Mouse (Mus musculus): ENCODE results near the gene Osgepl1.
"Not testable (repeated sequence)": the region's sequence is repeated elsewhere in the genome, so short reads cannot be mapped to it uniquely, and the experiment has no call there.

The Osgepl1 gene

DNA sequence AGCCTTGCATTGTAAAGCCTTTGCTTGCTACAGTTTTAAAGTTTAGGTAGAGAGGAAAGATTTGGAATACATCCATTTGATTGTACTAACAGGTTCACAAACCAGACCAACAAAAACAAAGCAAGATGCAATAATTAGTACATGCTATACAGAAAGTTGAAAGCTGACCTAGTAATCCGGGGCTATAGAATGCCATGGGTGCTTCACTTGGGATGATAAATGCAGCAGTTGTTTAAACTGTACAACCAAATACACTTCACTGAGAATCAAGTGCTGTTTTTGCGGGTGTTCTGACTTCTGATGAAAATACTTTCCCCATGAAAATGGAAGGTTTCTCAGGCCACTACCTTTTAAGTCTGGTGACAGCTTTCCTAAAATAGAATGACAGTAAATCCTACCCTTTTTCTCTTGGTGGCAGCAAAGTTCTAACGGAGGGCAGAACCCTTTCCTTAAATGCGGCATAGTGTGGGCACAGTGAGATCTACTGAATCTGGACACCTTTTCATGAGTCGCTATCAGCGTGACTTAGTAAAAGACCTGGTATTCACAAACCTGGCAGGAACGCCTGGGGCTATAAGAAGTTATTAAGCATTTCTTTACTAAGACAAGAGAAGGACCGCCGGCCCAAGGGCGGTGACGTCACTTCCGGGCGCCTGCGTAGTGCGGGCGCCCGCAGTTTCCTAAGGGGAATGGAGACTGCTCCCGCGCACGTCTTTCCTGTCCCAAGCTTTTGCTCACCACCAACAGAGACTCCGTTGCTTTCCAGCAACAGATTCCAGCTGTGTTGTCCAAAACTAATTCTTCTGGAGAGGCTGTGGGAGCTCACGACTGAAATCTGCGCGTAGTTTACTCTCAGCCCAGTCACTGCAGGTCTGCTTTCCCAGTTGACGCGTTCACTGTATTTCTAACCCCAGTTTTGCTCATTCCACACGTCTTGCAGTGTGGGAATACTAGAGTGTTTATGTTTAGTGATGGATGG, at the start of gene Osgepl1:
Gene Osgepl1 (plus strand): TSS at position 636 of the 979 bp plus-strand sequence.
- DNase-seq (ENCODE audit: low read depth, low spot score): peak; percentile 83

DNA sequence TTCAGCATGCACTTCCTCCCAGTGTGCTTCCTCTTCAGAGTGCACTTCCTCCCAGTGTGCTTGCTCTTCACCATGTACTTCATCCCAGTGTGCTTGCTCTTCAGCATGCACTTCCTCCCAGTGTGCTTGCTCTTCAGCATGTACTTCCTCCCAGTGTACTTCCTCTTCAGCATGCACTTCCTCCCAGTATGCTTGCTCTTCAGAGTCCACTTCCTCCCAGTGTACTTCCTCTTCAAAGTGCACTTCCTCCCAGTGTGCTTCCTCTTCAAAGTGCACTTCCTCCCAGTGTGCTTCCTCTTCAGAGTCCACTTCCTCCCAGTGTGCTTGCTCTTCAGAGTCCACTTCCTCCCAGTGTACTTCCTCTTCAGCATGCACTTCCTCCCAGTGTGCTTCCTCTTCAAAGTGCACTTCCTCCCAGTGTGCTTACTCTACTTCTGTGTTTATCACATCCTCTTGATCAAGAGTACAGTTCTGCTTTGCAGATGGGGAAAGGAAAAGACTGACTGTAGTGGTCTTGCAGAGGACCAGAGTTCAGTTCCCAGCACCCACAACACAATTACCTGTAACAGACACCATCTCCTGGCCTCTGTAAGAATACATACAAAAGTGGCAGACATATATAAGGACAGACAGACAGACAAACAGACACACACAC, 48.3 kb upstream of the Osgepl1 start:
- DNase-seq (ENCODE audit: low read depth, low spot score): not testable (repeated sequence)

DNA sequence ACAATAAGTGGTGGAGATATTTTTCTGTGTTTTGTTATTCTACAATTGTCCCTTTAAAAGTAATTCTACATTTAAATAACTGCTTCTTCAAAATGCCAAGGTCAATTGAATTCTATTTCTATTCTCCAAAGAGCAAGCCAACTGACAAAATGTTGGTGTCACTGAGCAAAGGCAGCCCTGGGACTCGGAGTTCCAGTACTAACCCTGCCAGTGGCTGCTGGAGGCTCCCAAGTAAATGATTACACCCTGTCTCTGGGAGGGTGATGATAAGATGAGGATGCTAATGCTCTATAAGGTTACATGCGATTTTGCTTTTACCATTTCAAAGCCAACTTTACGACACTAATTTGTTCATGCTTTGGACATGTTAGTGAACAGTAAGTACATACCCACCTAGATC, 43.5 kb upstream of the Osgepl1 start:
- DNase-seq (ENCODE audit: low read depth, low spot score): no peak

DNA sequence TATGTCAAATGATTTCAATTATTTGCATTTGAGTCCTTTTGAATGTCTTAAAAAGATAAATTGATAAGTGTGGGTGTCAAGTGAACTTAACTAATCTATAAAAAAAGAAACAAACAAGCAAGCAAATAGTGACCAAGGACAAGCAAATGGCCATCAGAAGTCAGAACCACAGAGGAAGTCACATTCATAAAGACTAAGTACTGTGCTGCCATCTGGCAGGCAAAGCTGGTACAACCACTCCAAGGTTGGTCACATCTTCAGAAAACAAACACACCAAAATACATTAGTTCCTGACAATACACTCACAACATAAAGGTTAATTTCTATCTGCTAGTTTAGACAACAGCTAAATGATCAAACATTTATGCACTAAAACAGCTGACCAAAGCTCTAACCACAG, 40.8 kb upstream of the Osgepl1 start:
- DNase-seq (ENCODE audit: low read depth, low spot score): peak; percentile 31

DNA sequence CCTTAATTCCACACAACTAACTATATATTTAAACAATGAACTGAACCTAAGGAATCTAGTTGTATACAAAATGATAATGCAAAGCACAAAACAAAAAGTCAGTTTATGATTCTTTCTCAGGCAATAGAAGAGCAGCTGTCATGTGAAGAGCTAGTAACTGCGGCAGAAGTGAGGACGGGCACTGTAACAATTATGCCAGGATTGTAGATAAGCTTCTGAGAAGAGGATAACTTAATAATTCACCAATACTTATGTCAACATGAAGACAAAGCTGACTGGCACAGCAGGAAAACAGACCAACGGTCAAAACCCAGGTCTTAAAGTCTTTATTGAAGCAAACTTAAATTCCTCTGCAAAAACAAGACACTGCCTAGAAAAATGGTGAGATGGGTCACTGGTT, 22.2 kb upstream of the Osgepl1 start:
- DNase-seq (ENCODE audit: low read depth, low spot score): no peak

DNA sequence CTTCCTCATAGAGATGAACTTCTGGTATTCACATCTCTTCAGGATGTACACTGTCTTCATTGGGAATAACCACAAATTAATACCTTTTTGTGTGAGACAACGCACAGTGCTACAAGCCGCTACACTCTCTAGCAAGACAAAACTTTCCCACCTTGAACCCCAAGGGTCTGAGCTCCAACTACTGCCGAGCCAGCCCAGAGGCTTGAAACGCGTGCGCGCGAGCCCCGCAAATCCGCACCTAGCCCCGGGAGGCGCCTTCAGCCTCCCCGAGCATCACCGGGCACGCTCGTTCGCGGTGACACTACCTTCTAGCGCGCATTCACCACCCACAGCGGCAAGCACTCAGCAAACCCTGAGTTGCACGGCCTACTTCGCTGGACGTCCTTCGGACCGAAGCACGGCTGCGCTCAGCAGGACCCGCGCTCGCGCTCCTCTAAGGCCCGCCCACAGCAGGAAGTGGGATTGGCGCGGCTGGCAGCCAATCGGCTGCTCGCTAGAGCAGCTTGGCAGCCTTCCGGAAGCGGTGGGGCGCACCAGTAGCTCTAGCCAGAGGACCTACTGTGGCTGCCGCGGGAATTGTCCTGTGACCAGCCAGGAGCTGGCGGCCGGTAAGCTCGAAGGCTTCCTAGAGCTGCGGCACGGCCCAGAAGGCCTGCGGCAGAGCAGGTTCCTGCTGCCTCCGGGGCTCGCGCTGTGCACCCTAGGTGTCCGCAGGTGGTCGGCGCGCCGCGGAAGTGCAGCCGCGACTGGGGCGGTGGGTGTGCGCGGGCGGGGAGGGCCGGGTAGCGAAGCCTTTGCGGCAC, 16.6 kb upstream of the Osgepl1 start, which contains the start of the genes Pms1, Ormdl1 and Gm28778:
Gene Pms1 (minus strand): TSS at position 438 of the 803 bp plus-strand sequence.
Gene Ormdl1 (plus strand): TSS at position 515 of the 803 bp plus-strand sequence.
Gene Gm28778 (plus strand): TSS at position 531 of the 803 bp plus-strand sequence.
- peak; percentile 94 for DNase-seq (ENCODE audit: low read depth, low spot score)

DNA sequence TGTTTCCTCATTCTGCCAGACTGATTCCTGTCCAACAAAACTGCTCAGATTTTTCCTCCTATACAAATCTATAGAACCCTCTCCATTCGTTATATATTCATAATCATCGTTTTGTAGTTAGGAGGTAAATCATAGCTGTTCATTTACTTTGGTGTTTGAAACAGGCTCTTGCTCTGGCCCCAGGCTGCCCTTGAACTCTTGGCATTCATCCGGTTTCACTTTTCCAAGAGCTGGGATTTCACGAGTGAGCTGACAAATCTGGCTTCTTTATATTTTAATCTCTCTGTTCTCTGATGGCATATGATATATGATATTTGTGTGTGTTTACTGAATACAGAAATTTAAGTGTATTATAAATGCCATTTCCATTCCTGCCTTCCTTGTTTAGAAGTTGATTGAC, 12.9 kb upstream of the Osgepl1 start:
- no peak for DNase-seq (ENCODE audit: low read depth, low spot score)

DNA sequence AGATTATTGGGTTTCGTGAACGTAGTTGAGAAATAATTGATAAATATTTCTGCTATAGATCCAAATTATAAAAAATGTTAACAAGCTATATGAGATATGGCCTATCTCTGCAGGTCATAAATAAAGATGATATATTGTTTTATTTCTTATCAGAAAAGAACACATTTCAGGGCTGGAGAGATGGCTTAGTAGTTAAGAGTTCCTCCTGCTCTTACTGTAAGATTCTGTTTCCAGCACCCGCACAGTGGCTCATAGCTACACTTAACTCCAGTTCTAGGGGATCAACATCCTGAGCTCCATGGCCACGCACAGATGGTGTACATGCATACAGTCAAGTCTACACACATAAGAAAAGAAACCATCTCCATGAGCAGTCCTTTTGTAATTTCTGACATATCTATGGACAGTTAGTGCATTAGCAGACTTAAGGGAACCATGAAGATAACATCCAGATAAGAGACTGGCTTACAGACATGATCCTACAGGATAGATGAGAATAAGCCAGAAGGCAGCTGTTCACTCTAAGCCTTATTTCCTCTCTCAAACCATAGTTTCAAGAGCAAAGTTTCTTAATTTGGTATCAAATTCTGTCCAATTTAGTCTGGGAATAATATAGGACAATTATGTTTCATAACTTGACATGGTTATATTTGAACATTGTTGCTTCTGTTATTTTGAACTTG, 8.4 kb downstream of the Osgepl1 start:
- no peak for DNase-seq (ENCODE audit: low read depth, low spot score)

DNA sequence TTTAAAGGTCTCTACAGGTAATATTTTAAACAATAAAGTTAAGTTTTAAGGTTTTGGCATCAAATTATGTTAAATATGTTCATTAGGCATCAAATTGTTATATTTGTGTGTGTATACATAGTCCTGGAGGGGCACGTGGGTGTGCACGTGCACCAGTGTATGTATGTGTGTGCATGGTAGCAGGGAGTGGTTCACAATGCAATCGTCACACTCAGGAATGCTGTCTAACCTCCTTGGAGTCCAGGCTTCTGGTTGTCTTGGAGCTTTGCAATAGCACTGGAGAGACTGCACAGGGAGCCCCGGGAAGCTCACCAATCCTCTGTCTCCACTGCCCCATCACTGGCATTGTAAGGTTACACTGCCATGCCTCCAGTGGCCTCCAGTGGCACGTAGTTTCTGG, 9.8 kb downstream of the Osgepl1 start:
- DNase-seq (ENCODE audit: low read depth, low spot score): no peak

DNA sequence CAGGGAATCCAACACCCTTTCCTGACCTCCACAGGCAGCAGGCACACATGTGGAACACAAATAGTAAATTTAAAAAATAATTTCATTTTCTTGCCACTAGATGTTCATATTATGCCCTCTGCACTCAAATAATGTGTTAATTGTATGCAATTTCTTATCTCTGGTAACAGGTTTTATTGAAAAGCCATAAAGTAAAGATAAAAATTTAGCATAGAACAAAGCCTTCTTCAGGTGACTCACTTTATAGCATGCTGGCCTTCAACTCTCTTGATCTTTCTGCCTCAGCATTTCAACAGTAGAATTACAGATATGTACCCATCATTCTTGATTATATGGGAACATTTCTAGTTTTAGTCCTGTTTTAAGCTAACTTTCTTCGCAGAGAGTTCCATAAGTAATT, 10.9 kb downstream of the Osgepl1 start:
- no peak for DNase-seq (ENCODE audit: low read depth, low spot score)

DNA sequence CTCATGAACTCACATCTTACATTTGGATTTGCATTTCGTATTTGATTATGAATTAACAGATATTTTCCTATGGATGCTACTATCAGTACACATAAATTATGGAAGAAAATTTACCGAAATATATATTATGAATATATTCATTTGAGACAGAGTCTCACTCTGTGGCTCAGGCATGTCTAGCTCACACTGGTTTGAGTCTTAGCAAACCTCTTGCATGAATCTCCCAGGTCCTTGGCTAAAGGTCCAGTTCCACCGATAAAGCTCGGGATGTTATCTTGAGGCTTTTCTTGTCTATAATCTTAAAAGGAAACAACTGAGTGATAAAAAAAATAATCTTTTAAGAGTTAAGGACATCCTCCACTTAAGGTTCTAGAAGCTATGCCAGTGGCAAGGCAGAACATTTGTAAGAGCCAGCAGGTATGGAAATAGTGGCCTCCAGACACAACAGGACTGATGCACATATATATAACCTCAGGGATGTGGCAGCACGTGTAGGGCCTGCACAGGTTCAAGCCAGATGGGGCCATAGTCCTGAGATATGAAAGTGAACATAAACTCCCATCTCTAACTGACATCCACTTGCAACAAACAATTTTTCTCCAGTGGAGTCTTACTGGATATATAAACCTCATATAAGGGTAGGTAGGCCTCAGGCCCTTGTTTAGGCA, 11.5 kb downstream of the Osgepl1 start:
- no peak for DNase-seq (ENCODE audit: low read depth, low spot score)

DNA sequence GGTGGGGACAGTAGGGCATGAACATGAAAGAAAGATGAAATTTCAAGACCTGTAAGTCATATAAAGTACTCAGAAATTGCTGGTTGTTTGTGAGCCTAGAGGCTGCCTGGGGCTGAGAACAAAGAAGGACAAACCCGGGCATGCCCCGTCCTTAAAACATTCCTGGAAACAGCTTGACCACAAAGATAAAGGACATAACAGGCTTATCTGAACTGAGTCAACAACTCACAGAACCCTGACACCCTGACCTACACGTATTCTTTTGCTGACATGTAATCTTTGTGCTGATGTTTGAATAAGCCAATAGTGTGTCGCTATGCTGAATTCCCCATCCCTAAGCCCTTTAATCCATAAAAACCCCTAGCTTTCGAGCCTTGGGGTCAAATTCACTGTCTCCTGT, 20.1 kb downstream of the Osgepl1 start:
- not testable (repeated sequence) for DNase-seq (ENCODE audit: low read depth, low spot score)

DNA sequence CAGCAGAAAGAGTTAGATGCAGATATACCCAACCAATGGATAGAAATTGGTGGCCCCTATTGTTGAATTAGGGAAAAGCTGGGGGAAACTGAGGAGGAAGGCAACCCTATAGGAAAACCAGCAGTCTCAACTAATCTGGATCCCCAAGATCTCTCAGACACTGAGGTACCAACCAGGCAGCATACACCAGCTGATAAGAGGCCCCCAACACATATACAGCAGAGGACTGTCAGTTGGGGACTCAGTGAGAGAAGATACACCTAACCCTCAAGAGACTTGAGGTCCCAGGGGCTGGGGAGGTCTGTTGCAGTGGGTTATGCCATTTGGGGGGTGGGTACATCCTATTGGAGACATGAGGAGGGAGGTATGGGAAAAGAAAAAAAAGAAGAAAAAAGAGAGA, 22.0 kb downstream of the Osgepl1 start:
- no peak for DNase-seq (ENCODE audit: low read depth, low spot score)

DNA sequence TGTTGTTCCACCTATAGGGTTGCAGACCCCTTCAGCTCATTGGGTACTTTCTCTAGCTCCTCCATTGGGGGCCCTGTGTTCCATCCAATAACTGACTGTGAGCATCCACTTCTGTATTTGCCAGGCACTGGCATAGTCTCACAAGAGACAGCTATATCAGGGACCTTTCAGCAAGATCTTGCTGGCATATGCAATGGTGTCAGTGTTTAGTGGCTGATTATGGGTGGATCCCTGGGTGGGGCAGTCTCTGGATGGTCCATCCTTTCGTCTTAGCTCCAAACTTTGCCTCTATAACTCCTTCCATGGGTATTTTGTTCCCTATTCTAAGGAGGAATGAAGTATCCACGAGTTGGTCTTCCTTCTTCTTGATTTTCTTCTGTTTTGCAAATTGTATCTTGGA, 24.0 kb downstream of the Osgepl1 start:
- not testable (repeated sequence) for DNase-seq (ENCODE audit: low read depth, low spot score)

DNA sequence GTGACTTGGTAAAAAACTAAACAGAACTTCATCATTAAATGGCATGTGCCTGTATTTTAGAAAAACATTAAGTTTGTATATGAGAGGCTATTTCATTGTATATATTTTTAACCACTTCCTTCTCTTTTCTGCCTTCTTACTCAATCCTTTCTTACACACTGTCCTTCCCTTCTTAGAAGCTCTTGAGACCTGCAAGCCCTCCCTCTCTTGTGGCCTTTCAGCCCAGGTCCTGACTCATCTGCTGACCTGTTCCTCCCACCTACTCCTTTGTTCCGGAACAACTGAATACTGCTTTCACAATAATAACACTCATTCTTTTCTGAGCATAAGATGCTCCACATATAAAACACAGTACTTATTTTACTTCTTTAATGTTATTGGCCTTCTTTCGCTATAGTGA, 27.6 kb downstream of the Osgepl1 start:
- no peak for DNase-seq (ENCODE audit: low read depth, low spot score)

DNA sequence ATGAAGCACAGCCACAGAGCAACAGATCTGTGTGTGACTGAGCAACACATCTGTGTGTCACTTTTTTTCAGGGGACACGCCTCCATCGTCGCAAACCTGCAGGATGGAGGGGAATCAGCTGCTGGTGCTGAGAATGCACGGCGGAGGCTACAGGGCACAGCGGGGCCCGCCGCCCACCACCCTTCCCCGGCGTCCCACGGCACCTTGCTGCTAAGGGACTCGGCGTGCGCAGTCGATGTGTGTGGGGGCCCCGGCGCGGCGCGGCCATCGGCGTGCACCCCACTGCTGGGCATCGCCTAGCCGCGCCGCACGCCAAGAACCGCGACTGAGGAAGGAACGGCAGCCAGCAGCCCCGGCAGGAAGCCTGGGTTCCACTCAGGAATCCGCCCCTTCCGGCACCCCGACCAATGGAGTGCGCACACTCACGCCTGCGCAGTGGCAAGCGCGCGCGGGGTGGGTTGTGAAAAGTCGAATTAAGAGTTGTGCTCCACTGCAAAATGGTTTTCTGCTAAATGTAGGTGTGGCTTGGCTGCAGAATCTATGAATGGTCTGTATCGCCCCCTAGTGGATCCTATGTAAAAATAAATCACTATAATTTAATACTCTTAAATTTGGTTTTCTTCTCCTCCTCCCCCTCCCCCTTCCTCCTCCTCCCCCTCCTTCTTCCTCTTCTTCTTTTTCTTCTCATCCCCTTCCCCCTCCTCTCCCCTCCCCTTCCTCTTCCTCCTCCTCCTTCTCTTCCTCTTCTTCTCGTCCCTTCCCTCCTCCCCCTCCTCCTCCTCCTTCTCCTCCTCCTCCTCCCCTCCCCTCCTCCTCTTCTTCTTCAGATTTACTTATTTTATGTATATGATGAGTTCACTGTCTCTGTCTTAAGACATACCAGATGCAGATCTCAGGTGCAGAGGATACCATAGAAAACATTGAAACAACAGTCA, 39.2 kb downstream of the Osgepl1 start, which contains the start of the genes Asdurf, Gm28551 and Asnsd1:
Gene Asdurf (minus strand): TSS at position 293 of the 935 bp plus-strand sequence.
Gene Gm28551 (minus strand): TSS at position 341 of the 935 bp plus-strand sequence.
Gene Asnsd1 (minus strand): TSS at position 426 of the 935 bp plus-strand sequence.
- DNase-seq (ENCODE audit: low read depth, low spot score): peak; percentile 94

DNA sequence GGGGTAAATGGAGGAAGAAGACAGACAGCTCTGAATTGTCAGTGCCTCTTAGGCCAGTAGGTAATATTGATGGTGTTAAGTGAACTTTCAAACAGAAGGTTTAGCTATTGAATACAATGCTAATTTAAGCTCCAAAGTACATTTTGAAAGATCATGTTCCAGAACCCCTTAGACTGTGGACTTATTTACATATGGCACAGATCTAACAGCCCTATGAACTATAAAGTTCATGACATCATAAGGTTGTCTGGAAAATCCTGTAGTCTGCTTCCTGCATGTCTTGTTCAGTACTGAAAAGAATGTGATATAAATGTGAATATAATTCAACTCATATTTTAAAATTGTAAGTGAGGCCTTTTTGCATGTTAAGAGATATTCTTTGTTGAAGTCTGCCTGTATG, 45.6 kb downstream of the Osgepl1 start:
- no peak for DNase-seq (ENCODE audit: low read depth, low spot score)
